Mouse (Mus musculus): ENCODE measurements around the gene Fntb.

The Fntb gene

DNA sequence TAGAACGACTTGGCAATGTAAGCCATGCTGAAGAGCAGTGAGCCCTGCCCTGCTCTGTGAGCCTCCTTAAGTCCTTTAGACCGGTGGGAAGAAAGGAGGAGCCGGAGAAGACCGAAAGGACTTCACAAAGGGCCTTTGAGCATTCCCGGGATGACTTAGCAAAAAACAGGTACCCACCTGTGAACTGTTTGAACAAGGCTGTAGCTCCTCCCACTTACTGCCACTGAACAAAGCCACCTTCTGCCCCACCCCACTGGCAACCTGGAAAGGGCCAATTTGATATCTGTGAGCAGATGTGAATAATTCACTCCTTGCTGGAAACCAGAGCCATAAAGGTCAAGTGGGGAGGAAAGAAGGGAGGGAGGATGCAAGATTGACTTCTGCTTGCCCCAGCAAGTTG is 30.0 kb downstream of the Fntb start, which contains the start of gene Gpx2:
Gene Gpx2 (minus strand): TSS at position 205 of the 400 bp plus-strand sequence.
- no peak for DNase-seq (ENCODE audit: low read depth, low spot score)

DNA sequence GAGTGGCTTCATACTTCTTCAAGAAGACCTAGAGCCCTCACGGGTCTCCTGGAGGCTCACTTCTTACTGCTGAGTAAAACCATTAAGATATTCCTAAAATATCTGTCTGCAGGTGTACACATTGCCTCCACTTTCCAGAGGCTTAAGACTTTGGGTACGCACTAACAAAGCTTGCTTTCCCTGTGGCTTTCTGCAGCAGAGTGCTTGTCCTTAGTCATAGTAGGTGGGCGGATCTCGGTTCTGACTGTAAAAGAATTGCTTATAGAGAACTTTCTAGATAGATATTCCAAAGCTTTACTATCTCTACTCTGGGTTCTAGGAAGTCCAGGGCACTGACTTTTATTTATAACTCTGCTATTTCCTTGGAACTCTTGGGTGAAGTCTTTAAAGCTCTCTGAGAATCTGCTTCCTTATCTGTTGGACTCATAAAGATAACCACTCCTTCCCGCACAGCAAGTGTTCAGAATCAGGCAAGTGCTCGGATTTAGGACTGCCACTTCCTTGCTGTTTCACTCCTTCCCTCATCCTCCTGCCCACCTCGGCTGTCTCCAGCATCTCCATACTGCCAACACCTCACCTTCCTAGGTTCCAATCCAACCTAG is 31.6 kb downstream of the Fntb start:
- no peak for DNase-seq (ENCODE audit: low read depth, low spot score)

- no peak for DNase-seq (ENCODE audit: low read depth, low spot score)
Observed at GRCm38 (mm10) chr12:76798008-76798720, 32.8 kb downstream of the Fntb start.

DNA sequence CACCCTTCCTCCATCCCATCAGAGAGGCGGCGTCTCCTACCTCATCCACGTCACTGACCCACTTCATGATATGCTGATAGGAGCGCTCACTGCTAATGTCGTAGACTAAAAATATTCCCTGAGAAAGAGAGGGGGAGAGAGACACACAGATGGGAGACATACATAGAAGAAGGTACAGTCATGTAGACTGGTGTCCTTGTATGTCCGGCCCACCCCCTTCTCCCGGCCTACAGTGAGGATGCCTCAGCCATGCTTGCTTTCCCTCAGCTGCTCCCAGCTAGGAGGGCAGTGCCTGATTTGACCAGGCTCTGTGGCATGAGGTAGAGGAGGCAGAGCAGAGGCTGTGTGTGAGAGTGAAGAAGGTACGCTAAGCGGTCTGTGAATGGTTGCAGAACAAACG is 37.6 kb downstream of the Fntb start:
- DNase-seq (ENCODE audit: low read depth, low spot score) = no peak

DNA sequence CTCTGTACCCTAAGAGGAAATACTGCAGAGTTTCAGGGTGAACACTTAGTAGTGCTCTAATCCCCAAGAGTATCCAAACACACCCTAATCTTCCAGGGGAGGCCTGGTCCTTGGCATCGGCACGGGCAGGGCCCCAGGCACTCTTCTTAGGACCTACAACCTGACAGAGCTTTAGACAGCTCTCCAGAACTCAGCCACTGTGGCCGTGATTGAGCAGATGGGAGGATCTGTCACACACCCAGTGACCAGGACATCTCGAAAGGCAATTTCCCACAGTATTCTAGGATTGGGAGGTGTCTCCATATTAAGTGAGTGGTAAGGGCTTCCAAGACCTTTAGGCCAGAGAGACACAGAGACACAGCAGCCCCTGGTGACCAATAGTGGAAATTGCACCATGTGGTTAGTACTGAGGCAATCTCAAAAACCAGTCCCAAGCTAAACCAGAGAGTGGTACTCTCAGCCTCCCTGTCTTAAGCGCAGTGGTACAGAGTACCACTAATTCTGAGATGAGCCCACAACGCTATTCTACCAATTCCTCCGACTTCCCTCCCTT is 38.4 kb downstream of the Fntb start:
- peak; percentile 32 for DNase-seq (ENCODE audit: low read depth, low spot score)

- DNase-seq (ENCODE audit: low read depth, low spot score) = no peak
Observed at GRCm38 (mm10) chr12:76805056-76805811, 39.8 kb downstream of the Fntb start.

- DNase-seq (ENCODE audit: low read depth, low spot score) = no peak
Observed at GRCm38 (mm10) chr12:76807796-76808195, 42.4 kb downstream of the Fntb start.

- no peak for DNase-seq (ENCODE audit: low read depth, low spot score)
Observed at GRCm38 (mm10) chr12:76810491-76810890, 45.1 kb downstream of the Fntb start.

GRCm38 (mm10) chr12:76811006-76811405 is 45.6 kb downstream of the Fntb start:
- DNase-seq (ENCODE audit: low read depth, low spot score) = no peak

- no peak for DNase-seq (ENCODE audit: low read depth, low spot score)
Observed at GRCm38 (mm10) chr12:76813543-76813942, 48.2 kb downstream of the Fntb start.

DNA sequence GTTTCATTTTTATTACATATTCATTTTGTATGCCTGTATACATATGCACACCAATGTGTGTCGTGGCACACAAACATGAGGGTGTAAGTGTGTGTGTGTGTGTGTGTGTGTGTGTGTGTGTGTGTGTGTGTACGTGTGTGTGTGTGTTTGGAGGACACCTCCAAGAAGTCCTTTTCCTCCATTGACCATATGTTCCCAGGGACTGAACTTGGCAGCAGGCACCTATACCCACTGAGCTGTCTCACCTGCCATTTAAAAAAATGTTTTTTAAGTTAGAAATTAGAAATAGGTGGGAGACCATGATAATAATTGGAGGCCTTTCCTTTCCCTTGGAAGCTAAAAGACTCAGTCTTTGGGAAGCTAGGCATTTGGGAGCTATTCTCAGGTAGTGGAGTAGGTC is 48.7 kb downstream of the Fntb start:
- DNase-seq (ENCODE audit: low read depth, low spot score) = no peak

GRCm38 (mm10) chr12:76816720-76817119 is 51.3 kb downstream of the Fntb start:
- no peak for DNase-seq (ENCODE audit: low read depth, low spot score)

- DNase-seq (ENCODE audit: low read depth, low spot score) = no peak
Observed at GRCm38 (mm10) chr12:76817176-76817575, 51.8 kb downstream of the Fntb start.

DNA sequence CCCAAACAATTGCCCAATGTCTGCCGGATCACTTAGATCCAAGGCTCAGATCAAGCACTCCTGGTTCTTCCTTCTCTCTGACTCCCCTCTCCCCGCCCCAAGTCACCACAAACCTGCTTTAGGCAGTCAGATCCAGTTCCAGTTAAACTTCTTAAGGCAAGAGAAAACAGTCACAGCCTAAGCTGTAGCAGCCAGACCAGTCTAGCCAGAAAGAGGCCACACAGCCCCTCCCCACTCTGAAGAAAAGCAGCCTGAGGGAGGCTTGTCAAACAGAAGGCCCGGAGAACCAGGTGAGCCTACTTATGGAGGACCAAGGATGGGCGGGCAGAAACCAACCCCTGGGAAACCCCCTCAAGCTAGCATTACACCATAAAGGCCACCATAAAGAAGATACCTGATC is 52.7 kb downstream of the Fntb start:
- no peak for DNase-seq (ENCODE audit: low read depth, low spot score)

DNA sequence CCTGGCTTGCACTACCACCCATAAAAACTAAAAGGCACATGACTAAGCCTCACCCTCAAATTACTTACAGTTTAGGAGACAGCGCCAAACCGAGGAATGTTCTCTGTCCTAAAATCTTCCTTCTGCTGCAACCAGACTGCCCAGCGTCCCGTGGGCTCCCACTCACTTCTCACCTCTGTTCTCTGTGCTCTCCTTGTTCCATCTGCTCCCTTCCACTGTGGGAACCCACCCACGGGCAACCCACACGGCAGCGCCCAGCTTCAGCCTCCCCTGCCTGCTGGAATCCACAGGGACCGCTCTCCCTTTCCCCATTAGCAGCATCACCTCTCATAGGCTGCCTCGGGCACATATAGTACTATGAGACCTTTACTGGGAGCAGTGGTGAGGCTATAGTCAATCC is 53.5 kb downstream of the Fntb start:
- no peak for DNase-seq (ENCODE audit: low read depth, low spot score)

DNA sequence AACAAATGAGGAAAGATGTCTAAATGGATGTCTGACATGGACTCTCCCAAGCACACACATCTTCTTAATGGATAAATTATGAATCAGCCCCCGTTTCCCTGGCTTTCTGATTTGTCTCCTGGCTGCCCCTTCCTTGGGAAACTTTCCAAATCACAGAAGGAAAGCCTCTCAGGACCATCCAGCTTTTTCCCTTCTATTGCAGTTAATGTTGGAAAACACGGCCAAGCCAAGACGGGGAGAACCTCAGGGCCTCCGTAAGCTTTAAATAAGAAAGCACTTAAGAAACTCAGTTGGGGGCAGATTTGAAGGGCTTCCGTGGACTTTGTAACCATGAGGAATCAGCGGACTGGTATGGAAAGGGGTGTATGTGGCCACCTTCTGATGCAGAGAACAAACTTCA is 54.4 kb downstream of the Fntb start:
- no peak for DNase-seq (ENCODE audit: low read depth, low spot score)

DNA sequence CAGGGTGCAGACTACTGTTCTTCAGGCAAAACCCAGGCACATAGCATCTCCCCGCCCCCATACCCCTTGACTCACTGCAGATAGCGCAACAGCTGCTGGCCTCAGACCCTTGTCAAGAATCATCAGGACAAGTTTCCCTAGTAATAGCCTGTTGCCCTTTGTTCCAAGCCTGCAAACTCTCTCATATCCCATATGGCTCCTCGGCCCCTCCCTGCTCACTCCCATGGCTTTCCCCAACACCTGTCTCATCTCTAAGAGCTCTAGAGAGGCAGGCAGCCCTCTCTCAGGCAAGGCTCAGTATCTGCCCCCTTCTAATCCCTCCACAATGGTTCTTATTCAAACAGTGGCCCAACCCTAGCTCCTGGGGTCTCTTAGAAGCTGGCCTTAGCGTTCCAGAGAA is 55.2 kb downstream of the Fntb start:
- no peak for DNase-seq (ENCODE audit: low read depth, low spot score)

DNA sequence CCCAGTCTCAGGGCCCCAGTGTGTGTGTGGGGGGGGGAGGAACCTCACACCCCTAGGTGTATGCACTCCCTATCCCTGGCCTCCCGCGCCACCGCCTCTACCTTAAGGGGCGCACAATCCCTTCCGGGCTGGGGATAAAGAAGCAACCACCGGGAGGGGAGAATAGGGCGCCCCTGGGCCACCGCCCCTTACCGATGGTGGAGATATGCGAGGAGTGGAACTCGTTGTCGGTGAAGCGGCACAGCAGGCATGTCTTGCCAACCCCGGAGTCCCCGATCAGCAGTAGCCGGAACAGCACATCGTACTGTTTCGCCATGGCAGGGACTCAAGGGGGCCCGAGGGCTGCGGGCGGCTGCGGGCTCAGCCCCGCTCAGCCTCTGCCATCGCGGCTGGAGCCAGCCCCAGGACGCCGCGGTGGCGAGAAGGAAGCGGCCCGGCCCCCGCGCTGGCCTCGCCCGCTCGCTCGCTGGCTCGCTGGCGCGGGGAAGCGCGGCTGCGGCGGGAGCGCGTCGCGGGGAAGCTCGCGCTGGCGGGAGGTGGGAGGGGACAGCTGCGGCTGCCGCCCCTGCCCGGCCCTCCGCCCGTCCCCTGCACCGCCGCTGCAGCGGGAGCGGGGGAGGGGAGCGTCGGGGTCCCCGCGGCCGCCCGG is 56.7 kb downstream of the Fntb start:
- no peak for DNase-seq (ENCODE audit: low read depth, low spot score)

DNA sequence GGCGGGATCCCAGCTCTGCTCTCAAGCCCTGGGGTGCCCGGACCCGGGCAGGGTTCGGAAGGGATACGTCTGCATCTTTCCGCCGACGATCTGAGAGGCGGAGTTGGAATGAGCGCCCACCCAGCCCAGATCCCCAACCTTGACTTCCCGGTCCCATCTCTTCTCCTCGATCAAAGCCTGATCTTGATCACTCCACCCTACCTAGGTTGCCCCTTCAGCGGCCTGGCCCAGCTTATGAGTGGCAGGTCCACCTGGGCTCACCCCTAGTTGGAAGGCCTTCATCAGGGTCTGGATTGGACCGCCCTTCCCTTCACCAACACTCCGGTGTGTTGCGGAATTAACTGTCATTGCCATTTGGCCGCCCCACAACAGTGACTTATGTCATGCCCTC is 57.3 kb downstream of the Fntb start, which contains the start of gene Rab15:
Gene Rab15 (minus strand): TSS at position 258 of the 391 bp plus-strand sequence.
- DNase-seq (ENCODE audit: low read depth, low spot score) = no peak

GRCm38 (mm10) chr12:76825283-76825682 is 59.9 kb downstream of the Fntb start:
- no peak for DNase-seq (ENCODE audit: low read depth, low spot score)

GRCm38 (mm10) chr12:76832704-76833103 is 67.3 kb downstream of the Fntb start:
- DNase-seq (ENCODE audit: low read depth, low spot score) = peak; percentile 31
